Mouse (Mus musculus): Measurements from ENCODE around the gene Bdkrb1. TPM values are rescaled to one million over a fixed set of nuclear protein-coding genes. Genes with fewer than 3 reads are reported as not detected.

Bdkrb1 gene
- total and polyA plus RNA-seq, 3 experiments = 0.24 TPM; not detected in 2

- no peak for DNase-seq
Observed at GRCm38 (mm10) chr12:105598503-105598902, 4.4 kb upstream of the Bdkrb1 start.

- peak; percentile 19 for DNase-seq
Observed at GRCm38 (mm10) chr12:105599098-105599497, 3.8 kb upstream of the Bdkrb1 start.

- no peak for DNase-seq
Observed at GRCm38 (mm10) chr12:105601586-105601985, 1.3 kb upstream of the Bdkrb1 start.

- no peak for DNase-seq
Observed at GRCm38 (mm10) chr12:105603904-105604303, 1.0 kb downstream of the Bdkrb1 start.

GRCm38 (mm10) chr12:105605212-105605611, 2.3 kb downstream of the Bdkrb1 start:
- no peak for DNase-seq

- DNase-seq = no peak
Observed at GRCm38 (mm10) chr12:105606881-105607280, 4.0 kb downstream of the Bdkrb1 start.

- DNase-seq = no peak
Observed at GRCm38 (mm10) chr12:105611045-105611444, 8.2 kb downstream of the Bdkrb1 start.

- DNase-seq = peak; percentile 26
Observed at GRCm38 (mm10) chr12:105611748-105612147, 8.9 kb downstream of the Bdkrb1 start.

GRCm38 (mm10) chr12:105613559-105613958, 10.7 kb downstream of the Bdkrb1 start:
- no peak for DNase-seq

GRCm38 (mm10) chr12:105622048-105622447, 19.2 kb downstream of the Bdkrb1 start:
- no peak for DNase-seq

- DNase-seq = no peak
Observed at GRCm38 (mm10) chr12:105622981-105623539, 20.2 kb downstream of the Bdkrb1 start.

GRCm38 (mm10) chr12:105625798-105626197, 22.9 kb downstream of the Bdkrb1 start:
- DNase-seq = no peak

- no peak for DNase-seq
Observed at GRCm38 (mm10) chr12:105634374-105635067, 31.6 kb downstream of the Bdkrb1 start.

- no peak for DNase-seq
Observed at GRCm38 (mm10) chr12:105636551-105636950, 33.7 kb downstream of the Bdkrb1 start.

GRCm38 (mm10) chr12:105637554-105637953, 34.7 kb downstream of the Bdkrb1 start:
- no peak for DNase-seq

- no peak for DNase-seq
Observed at GRCm38 (mm10) chr12:105642770-105643321, 40.0 kb downstream of the Bdkrb1 start.

Other genes starting within 250 kb of the Bdkrb1 start
- gene D430019H16Rik, start 149.2 kb upstream of the Bdkrb1 start, total RNA-seq (2021) = 1 to 10 TPM; 3.6 to 5.6 TPM
- 3.8 and 4.0 TPM in 2 replicates for gene D430019H16Rik, start 149.2 kb upstream of the Bdkrb1 start, polyA plus RNA-seq (2012; rRNA removed)
- 10 to 100 TPM; 12.3 to 12.4 TPM for gene Bdkrb2, start 39.9 kb upstream of the Bdkrb1 start, total RNA-seq (2021)
- gene Bdkrb2, start 39.9 kb upstream of the Bdkrb1 start, polyA plus RNA-seq (2012; rRNA removed) = 4.1 and 6.4 TPM in 2 replicates
- gene Gskip, start 81.7 kb downstream of the Bdkrb1 start, total RNA-seq (2021) = 10 to 100 TPM; 16.5 to 21.5 TPM
- gene Gskip, start 81.7 kb downstream of the Bdkrb1 start, polyA plus RNA-seq (2012; rRNA removed) = 4.3 and 4.4 TPM in 2 replicates
- 10 to 100 TPM; 22.7 to 28.9 TPM for gene Atg2b, start 82.1 kb downstream of the Bdkrb1 start, total RNA-seq (2021)
- gene Atg2b, start 82.1 kb downstream of the Bdkrb1 start, polyA plus RNA-seq (2012; rRNA removed) = 12.7 and 14.4 TPM in 2 replicates
- under 1 TPM; 0.12 to 0.48 TPM for gene Ak7, start 102.9 kb downstream of the Bdkrb1 start, total RNA-seq (2021)
- 0.02 TPM in 1 of 2 replicates, not detected in the other for gene Ak7, start 102.9 kb downstream of the Bdkrb1 start, polyA plus RNA-seq (2012; rRNA removed)
- gene Papola, start 181.6 kb downstream of the Bdkrb1 start, total RNA-seq (2021) = 100 to 1,000 TPM; 227 to 228 TPM
- 19.4 and 28.7 TPM in 2 replicates for gene Papola, start 181.6 kb downstream of the Bdkrb1 start, polyA plus RNA-seq (2012; rRNA removed)

Measured in adrenal gland, adult 2 months (tissue).